Comparison of ENCODE assay signal across 8 mouse cellular contexts in the genomic region with DNA sequence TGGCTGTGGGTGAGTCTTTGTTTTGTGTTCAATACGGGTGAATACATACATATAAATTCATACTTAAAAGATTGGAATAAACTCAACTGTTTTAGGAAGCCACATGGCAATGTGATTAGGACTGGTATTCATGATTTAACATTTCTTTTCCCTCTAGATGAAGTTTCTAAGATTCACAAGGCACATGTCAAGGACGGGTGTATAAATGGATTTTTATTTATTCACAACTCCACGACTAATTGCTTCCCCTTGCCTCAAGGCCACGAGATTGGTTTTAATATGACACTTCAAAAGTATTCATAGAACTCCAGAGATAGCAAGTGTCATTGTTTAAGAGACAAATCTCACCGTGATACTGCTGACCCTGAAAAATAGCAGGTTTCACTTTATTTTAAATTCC. TPM values are rescaled to one million over a fixed set of nuclear protein-coding genes. Genes with fewer than 3 reads are reported as not detected.
A peak's percentile ranks its signal among the peaks of the same experiment; 100 is the strongest.
DNase-seq lines count a peak whose midpoint lies in the region; ATAC-seq and TF ChIP-seq lines count a peak whose summit lies in the region.

A gene (minus strand): TSS at position 101 of the 400 bp plus-strand sequence.

- no peak within 1 kb of the TSS for H3K27ac ChIP-seq in embryonic fibroblast, embryonic 13.5 days (ENCODE audit: insufficient read depth, low read length)
- H3K27ac ChIP-seq in hindbrain, postnatal 0 days, result peak within 1 kb of the TSS; percentile 98
- H3K27ac ChIP-seq in midbrain, embryonic 11.5 days (ENCODE audit: low read depth, low read length), result peak within 1 kb of the TSS; percentile 100

- no peak for DNase-seq in layer of hippocampus, adult 8-10 months (ENCODE audit: low spot score in 2 of 2)
- no peak for DNase-seq in layer of hippocampus, adult 9-11 months
- DNase-seq in hindbrain, postnatal 0 days (ENCODE audit: low spot score), result no peak
- no peak for DNase-seq in midbrain, embryonic 11.5 days (ENCODE audit: low spot score, missing footprints)
- DNase-seq in spleen, postnatal 36 days (ENCODE audit: low spot score in 2 of 2), result no peak
- DNase-seq in cerebellum, adult 11-12 months, result no peak

- H3K4me2 ChIP-seq in hindbrain, postnatal 0 days (ENCODE audit: low read depth, low read length), result peak within 1 kb of the TSS; percentile 74
- H3K4me2 ChIP-seq in midbrain, embryonic 11.5 days, result peak within 1 kb of the TSS; percentile 88

- H3K36me3 ChIP-seq in hindbrain, postnatal 0 days (ENCODE audit: insufficient read depth, low read length), result no peaks in the 10 kb centered on the region
- no peaks in the 10 kb centered on the region for H3K36me3 ChIP-seq in midbrain, embryonic 11.5 days (ENCODE audit: control insufficient read depth, insufficient read depth, low read length)

- TF ChIP-seq CTCF in embryonic fibroblast, embryonic 13.5 days (IDR thresholded peaks at IDR 0.05; ENCODE audit: borderline replicate concordance, insufficient read depth, low read length), result no peak
- no peak for TF ChIP-seq CTCF in hindbrain, postnatal 0 days (IDR thresholded peaks at IDR 0.05; ENCODE audit: low read depth)

- no peaks in the 10 kb centered on the region for H3K27me3 ChIP-seq in hindbrain, postnatal 0 days (ENCODE audit: insufficient read depth, low read length)
- no peaks in the 10 kb centered on the region for H3K27me3 ChIP-seq in midbrain, embryonic 11.5 days (ENCODE audit: control insufficient read depth, insufficient read depth, low read length)

- no peaks in the 10 kb centered on the region; the same call in 1 of the 2 replicates for H3K4me1 ChIP-seq in embryonic fibroblast, embryonic 13.5 days (ENCODE audit: control insufficient read depth, insufficient read depth, low read length)
- H3K4me1 ChIP-seq in hindbrain, postnatal 0 days (ENCODE audit: insufficient read depth, low read length), result no peaks in the 10 kb centered on the region
- peaks cover 15% of the 10 kb centered on the region for H3K4me1 ChIP-seq in midbrain, embryonic 11.5 days (ENCODE audit: control insufficient read depth, insufficient read depth, low read length)

- H3K9me3 ChIP-seq in hindbrain, postnatal 0 days (ENCODE audit: low read length), result no peaks in the 10 kb centered on the region
- no peaks in the 10 kb centered on the region for H3K9me3 ChIP-seq in midbrain, embryonic 11.5 days (ENCODE audit: control insufficient read depth, low read length)

- no peak for ATAC-seq in hindbrain, postnatal 0 days
- ATAC-seq in midbrain, embryonic 11.5 days (ENCODE audit: low FRiP score), result no peak
- no peak for ATAC-seq in granulocyte monocyte progenitor cell, adult 5-6 weeks (replicated peaks; ENCODE audit: poor library complexity, severe bottlenecking)

- no peak for TF ChIP-seq POLR2A in embryonic fibroblast, embryonic 13.5 days (IDR thresholded peaks at IDR 0.05; ENCODE audit: low read depth, low read length)

- WGBS in hindbrain, postnatal 0 days, result 59% methylated on average over 5 of the region's 5 CpGs
- 69% methylated on average over 5 of the region's 5 CpGs for WGBS in midbrain, embryonic 11.5 days

- H3K9ac ChIP-seq in hindbrain, postnatal 0 days (replicated peaks; ENCODE audit: low read length), result peak within 1 kb of the TSS; percentile 94
- peak within 1 kb of the TSS; percentile 98 for H3K9ac ChIP-seq in midbrain, embryonic 11.5 days (ENCODE audit: low read length)

- peak within 1 kb of the TSS; percentile 20 for H3K4me3 ChIP-seq in embryonic fibroblast, embryonic 13.5 days (ENCODE audit: insufficient read depth, low read length)
- H3K4me3 ChIP-seq in hindbrain, postnatal 0 days (ENCODE audit: low read length), result peak within 1 kb of the TSS; percentile 83
- H3K4me3 ChIP-seq in midbrain, embryonic 11.5 days (ENCODE audit: low read depth, low read length), result peak within 1 kb of the TSS; percentile 81

RNA-seq across cellular contexts. Expression of the gene that starts here (rescaled TPM):
- total RNA-seq in layer of hippocampus, adult 8-10 months (2022), result 10 to 100 TPM; 11.7 to 14.9 (median 12.8) TPM
- 30.8 and 39.5 TPM in 2 replicates for polyA plus RNA-seq in embryonic fibroblast, embryonic 13.5 days (2011; ENCODE audit: insufficient read length, low read depth, missing spikeins)
- 58.7 and 59.7 TPM in 2 replicates for total RNA-seq in hindbrain, postnatal 0 days (2014; rRNA removed)
- 12.6 and 13.2 TPM in 2 replicates for polyA plus RNA-seq in hindbrain, postnatal 0 days (2015; fragmentation: Nextera tagmentation; extraction: Ambion mirVana)
- 13.6 and 15.9 TPM in 2 replicates for polyA plus RNA-seq in midbrain, embryonic 11.5 days (2014; fragmentation: Nextera tagmentation; extraction: Ambion mirVana)
- total RNA-seq in granulocyte monocyte progenitor cell, adult 5-6 weeks (2014; fragmentation: Nextera tagmentation), result 0.85 TPM in 1 of 2 replicates, not detected in the other
- total RNA-seq in granulocyte monocyte progenitor cell, adult 5-6 weeks (2017), result not detected in 2 replicates

Comparison
In these comparisons a context has a peak if more than half of its experiments do, and no peak if none do; other contexts are left out.
1. RNA of the gene that starts here (total RNA-seq): 58.7 to 59.7 TPM in hindbrain, postnatal 0 days and 11.7 to 14.9 TPM in layer of hippocampus, adult 8-10 months; 0.85 TPM in granulocyte monocyte progenitor cell, adult 5-6 weeks; every median in the first group is over 4 times any median in the second.
2. H3K4me3 ChIP-seq: peak in every context shown above with its lines; median percentile 83 in hindbrain, postnatal 0 days; 81 in midbrain, embryonic 11.5 days; 20 in embryonic fibroblast, embryonic 13.5 days.